8 mouse cellular contexts compared by ENCODE assay signal in genomic region chr13:56279439-56279838, GRCm38 (mm10). TPM values are rescaled to one million over a fixed set of nuclear protein-coding genes. Genes with fewer than 3 reads are reported as not detected.
A peak's percentile ranks its signal among the peaks of the same experiment; 100 is the strongest.
DNase-seq lines count a peak whose midpoint lies in the region; ATAC-seq lines count a peak whose summit lies in the region.

No protein-coding gene starts in this region.

- no peaks in the 10 kb centered on the region for H3K36me3 ChIP-seq in limb, embryonic 11.5 days (ENCODE audit: control insufficient read depth, insufficient read depth, low read length)
- no peaks in the 10 kb centered on the region for H3K36me3 ChIP-seq in stomach, embryonic 14.5 days (ENCODE audit: control insufficient read depth, insufficient read depth, low read length)

- DNase-seq in heart, adult 18-20 months, result peak; percentile 54 to 87
- DNase-seq in heart, adult 11 months, result no peak
- peak; percentile 94 for DNase-seq in embryo, embryonic 10.5 days (ENCODE audit: low spot score)
- peak; percentile 59 for DNase-seq in gastrocnemius, postnatal 25 days
- DNase-seq in kidney, adult 8-10 months, result peak; percentile 51 to 79
- peak; percentile 96 for DNase-seq in limb, embryonic 11.5 days (ENCODE audit: low spot score)
- peak; percentile 56 for DNase-seq in naive thymus-derived CD4-positive, alpha-beta T cell, adult 2 months (ENCODE audit: low read depth)

- no peak overlapping the region for H3K4me2 ChIP-seq in limb, embryonic 11.5 days (ENCODE audit: low read depth, severe bottlenecking)
- H3K4me2 ChIP-seq in stomach, embryonic 14.5 days (replicated peaks; ENCODE audit: low read depth, low read length), result no peak overlapping the region

- peak; percentile 75 for ATAC-seq in limb, embryonic 11.5 days (ENCODE audit: insufficient number of reproducible peaks, low FRiP score, low TSS enrichment, low read depth)
- peak; percentile 86; the same call in 1 of the 2 replicates for ATAC-seq in stomach, embryonic 14.5 days (ENCODE audit: insufficient number of reproducible peaks, insufficient read depth, low FRiP score, low read depth)

- no peak overlapping the region for H3K27ac ChIP-seq in limb, embryonic 11.5 days (replicated peaks; ENCODE audit: low read depth, low read length)
- H3K27ac ChIP-seq in stomach, embryonic 14.5 days (ENCODE audit: low read length), result no peak overlapping the region

- no peaks in the 10 kb centered on the region; the same call in 1 of the 2 replicates for H3K9me3 ChIP-seq in limb, embryonic 11.5 days (ENCODE audit: control insufficient read depth, low read length)
- no peaks in the 10 kb centered on the region for H3K9me3 ChIP-seq in stomach, embryonic 14.5 days (ENCODE audit: control insufficient read depth, low read depth, low read length)

- WGBS in limb, embryonic 11.5 days, result 20% methylated on average over 8 of the region's 8 CpGs
- 17% methylated on average over 8 of the region's 8 CpGs for WGBS in stomach, embryonic 14.5 days

- no peaks in the 10 kb centered on the region for H3K27me3 ChIP-seq in limb, embryonic 11.5 days (ENCODE audit: control insufficient read depth, insufficient read depth, low read length)
- no peaks in the 10 kb centered on the region for H3K27me3 ChIP-seq in stomach, embryonic 14.5 days (ENCODE audit: control insufficient read depth, insufficient read depth, low read length)

- no peaks in the 10 kb centered on the region for H3K4me1 ChIP-seq in limb, embryonic 11.5 days (ENCODE audit: control insufficient read depth, insufficient read depth, low read length)
- no peaks in the 10 kb centered on the region for H3K4me1 ChIP-seq in stomach, embryonic 14.5 days (ENCODE audit: control insufficient read depth, insufficient read depth, low read length)

- no peak overlapping the region for H3K9ac ChIP-seq in limb, embryonic 11.5 days (ENCODE audit: low read length)
- H3K9ac ChIP-seq in stomach, embryonic 14.5 days (replicated peaks; ENCODE audit: low read depth, low read length), result no peak overlapping the region

- no peak overlapping the region for H3K4me3 ChIP-seq in limb, embryonic 11.5 days (ENCODE audit: low read depth, low read length)
- H3K4me3 ChIP-seq in stomach, embryonic 14.5 days (ENCODE audit: low read depth, low read length), result no peak overlapping the region

RNA-seq across cellular contexts. Expression of gene Cxcl14, which starts 16.9 kb away (rescaled TPM):
- total RNA-seq in heart, adult 18-20 months (2021), result 1 to 10 TPM; 7.0 to 7.9 TPM
- 10 to 100 TPM; 18.8 to 34.8 TPM for total RNA-seq in gastrocnemius, postnatal 25 days (2021)
- 145 and 157 TPM in 2 replicates for polyA plus RNA-seq in limb, embryonic 11.5 days (2014; fragmentation: Nextera tagmentation; extraction: Ambion mirVana)
- polyA plus RNA-seq in stomach, embryonic 14.5 days (2014; fragmentation: Nextera tagmentation; extraction: Ambion mirVana), result 17.3 and 18.9 TPM in 2 replicates

RNA-seq across cellular contexts. Expression of gene Neurog1, which starts 27.5 kb away (rescaled TPM):
- total RNA-seq in heart, adult 18-20 months (2021), result not detected
- total RNA-seq in gastrocnemius, postnatal 25 days (2021), result not detected
- not detected in 2 replicates for polyA plus RNA-seq in limb, embryonic 11.5 days (2014; fragmentation: Nextera tagmentation; extraction: Ambion mirVana)
- not detected in 2 replicates for polyA plus RNA-seq in stomach, embryonic 14.5 days (2014; fragmentation: Nextera tagmentation; extraction: Ambion mirVana)
